Mouse (Mus musculus): ENCODE results near the gene Rin2. TPM values are rescaled to one million over a fixed set of nuclear protein-coding genes. Genes with fewer than 3 reads are reported as not detected.

Rin2 gene
- polyA plus RNA-seq, 1 experiment, result 4.4 TPM

DNA sequence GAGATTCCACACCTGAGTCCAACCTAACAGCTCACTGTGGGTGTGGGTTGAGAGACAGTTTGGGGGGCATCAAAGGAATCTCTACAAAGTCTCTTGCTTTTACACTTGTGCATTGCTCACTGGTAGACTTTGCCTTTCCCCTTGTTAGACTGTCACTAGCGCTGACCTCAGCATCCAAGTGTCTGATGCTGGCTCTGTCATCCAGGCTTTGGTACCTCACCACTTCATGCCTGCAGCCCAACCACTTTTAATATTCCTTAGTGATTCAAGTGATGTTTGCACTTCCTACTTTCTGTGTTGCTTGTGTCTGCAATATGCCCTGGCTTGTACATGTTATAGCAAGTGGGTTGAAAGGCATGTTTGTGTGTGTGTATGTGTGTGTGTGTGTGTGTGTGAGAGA is 109.9 kb downstream of the Rin2 start:
- H3K36me3 ChIP-seq (ENCODE audit: control insufficient read depth, insufficient read depth), result no peaks in the 10 kb centered on the region
- H3K4me2 ChIP-seq (ENCODE audit: low read depth), result no peak overlapping the region
- no peak overlapping the region for H3K4me3 ChIP-seq
- no peaks in the 10 kb centered on the region for H3K79me2 ChIP-seq (ENCODE audit: control insufficient read depth, insufficient read depth)
- no peak overlapping the region for H3ac ChIP-seq (ENCODE audit: control insufficient read depth, insufficient read length)
- no peak for TF ChIP-seq MYOD1 (IDR thresholded peaks at IDR 0.05; ENCODE audit: control insufficient read depth in 1 of 3, insufficient read length in 2 of 3, low read depth in 2 of 3)
- no peak for TF ChIP-seq E2F4 (IDR thresholded peaks at IDR 0.05; ENCODE audit: insufficient read depth)
- TF ChIP-seq SRF (IDR thresholded peaks at IDR 0.05; ENCODE audit: control insufficient read depth, insufficient read length, low read depth), result no peak
- TF ChIP-seq REST (IDR thresholded peaks at IDR 0.05; ENCODE audit: insufficient read depth, insufficient read length), result no peak
- no peak for TF ChIP-seq POLR2A (IDR thresholded peaks at IDR 0.05; ENCODE audit: insufficient read length, low read depth)
- no peak for TF ChIP-seq POLR2AphosphoS2 (IDR thresholded peaks at IDR 0.05; ENCODE audit: insufficient read length, low read depth)
- TF ChIP-seq TCF12 (IDR thresholded peaks at IDR 0.05; ENCODE audit: insufficient read depth, poor library complexity, severe bottlenecking), result no peak
- no peak for TF ChIP-seq MAX (IDR thresholded peaks at IDR 0.05; ENCODE audit: low read depth)
- TF ChIP-seq USF1 (IDR thresholded peaks at IDR 0.05; ENCODE audit: low read depth), result no peak
- TF ChIP-seq MYOG (IDR thresholded peaks at IDR 0.05; ENCODE audit: control insufficient read depth in 1 of 3, insufficient read depth in 1 of 3, insufficient read length in 2 of 3, low read depth in 2 of 3), result no peak
- no peak for TF ChIP-seq CEBPB (IDR thresholded peaks at IDR 0.05; ENCODE audit: insufficient read depth, poor library complexity, severe bottlenecking)
- no peak for TF ChIP-seq TCF3 (IDR thresholded peaks at IDR 0.05; ENCODE audit: insufficient read length, low read depth)
- no peaks in the 10 kb centered on the region for H3K27me3 ChIP-seq (ENCODE audit: control insufficient read depth, insufficient read depth, insufficient read length)

DNA sequence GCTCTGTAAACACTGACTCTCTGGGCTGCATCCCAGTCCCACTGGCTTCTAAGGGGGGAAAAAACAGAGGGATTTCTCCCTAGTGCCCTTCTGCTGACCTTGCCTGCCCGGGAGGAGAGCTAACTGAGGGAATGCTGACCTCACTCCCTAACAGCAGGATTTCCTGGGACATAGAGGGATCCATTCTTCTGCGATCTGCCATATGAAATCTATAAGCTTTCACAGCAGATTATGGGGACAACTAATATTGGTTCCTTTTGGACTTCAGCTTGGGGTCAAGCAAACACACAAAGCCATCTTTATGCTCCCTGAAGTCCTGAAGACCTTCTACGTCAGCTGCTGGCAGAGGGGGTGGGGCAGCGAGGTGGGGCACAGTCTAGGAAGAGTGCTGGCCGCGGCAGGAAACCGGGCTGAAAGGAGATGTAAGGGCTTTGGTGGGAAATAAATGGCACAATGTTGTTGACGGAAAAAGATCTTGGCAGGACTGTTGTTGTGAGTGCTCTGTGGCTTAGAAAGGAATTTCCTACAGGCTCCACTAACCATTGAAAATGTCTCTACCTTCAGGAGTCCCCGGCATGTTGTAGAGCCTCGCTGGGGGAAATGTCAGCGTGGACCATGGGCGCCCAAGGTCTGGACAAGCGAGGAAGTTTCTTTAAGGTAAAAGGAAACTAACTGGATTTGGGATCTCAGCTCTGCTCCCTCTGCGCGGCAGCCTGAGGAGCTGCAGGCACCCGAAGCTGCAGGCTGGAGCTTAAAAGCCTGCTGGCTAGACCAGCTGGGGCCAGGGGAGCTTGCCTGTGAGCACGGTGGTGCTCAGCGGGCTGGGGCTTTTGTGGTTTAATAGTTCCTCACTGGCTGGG is 111.0 kb downstream of the Rin2 start:
- H3K4me2 ChIP-seq (ENCODE audit: low read depth), result peak overlapping the region; percentile 81
- TF ChIP-seq CEBPB (IDR thresholded peaks at IDR 0.05; ENCODE audit: insufficient read depth, poor library complexity, severe bottlenecking) (no peak), TCF3 (IDR thresholded peaks at IDR 0.05; ENCODE audit: insufficient read length, low read depth) (no peak), E2F4 (IDR thresholded peaks at IDR 0.05; ENCODE audit: insufficient read depth) (no peak), POLR2AphosphoS2 (IDR thresholded peaks at IDR 0.05; ENCODE audit: insufficient read length, low read depth) (no peak), TCF12 (IDR thresholded peaks at IDR 0.05; ENCODE audit: insufficient read depth, poor library complexity, severe bottlenecking) (no peak), SRF (IDR thresholded peaks at IDR 0.05; ENCODE audit: control insufficient read depth, insufficient read length, low read depth) (no peak), USF1 (IDR thresholded peaks at IDR 0.05; ENCODE audit: low read depth) (no peak), REST (IDR thresholded peaks at IDR 0.05; ENCODE audit: insufficient read depth, insufficient read length) (no peak), POLR2A (IDR thresholded peaks at IDR 0.05; ENCODE audit: insufficient read length, low read depth) (no peak), MAX (IDR thresholded peaks at IDR 0.05; ENCODE audit: low read depth) (no peak), MYOD1 (IDR thresholded peaks at IDR 0.05; ENCODE audit: control insufficient read depth in 1 of 3, insufficient read length in 2 of 3, low read depth in 2 of 3) (no peak), MYOG (IDR thresholded peaks at IDR 0.05; ENCODE audit: control insufficient read depth in 1 of 3, insufficient read depth in 1 of 3, insufficient read length in 2 of 3, low read depth in 2 of 3) (no peak)
- no peaks in the 10 kb centered on the region for H3K36me3 ChIP-seq (ENCODE audit: control insufficient read depth, insufficient read depth)
- H3K27me3 ChIP-seq (ENCODE audit: control insufficient read depth, insufficient read depth, insufficient read length), result no peaks in the 10 kb centered on the region
- H3K79me2 ChIP-seq (ENCODE audit: control insufficient read depth, insufficient read depth), result no peaks in the 10 kb centered on the region
- H3K4me3 ChIP-seq, result peak overlapping the region; percentile 15
- H3ac ChIP-seq (ENCODE audit: control insufficient read depth, insufficient read length), result no peak overlapping the region

DNA sequence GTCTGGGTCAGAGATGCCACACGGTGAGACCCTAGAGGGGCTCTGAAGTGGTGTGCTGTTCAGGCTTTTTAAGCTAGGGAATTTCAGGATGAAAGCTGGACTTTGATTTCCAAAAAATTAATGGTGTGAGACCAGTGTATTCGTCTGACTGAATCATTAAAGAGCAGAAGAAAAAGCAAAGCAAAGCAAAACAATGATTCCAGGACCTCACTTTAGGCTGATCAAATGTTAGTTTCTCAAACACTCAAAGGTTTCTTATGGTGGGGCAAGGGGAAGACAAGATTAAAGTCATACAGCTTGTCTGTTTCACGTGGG is 111.6 kb downstream of the Rin2 start:
- Histone ChIP-seq H3ac (ENCODE audit: control insufficient read depth, insufficient read length) (no peak overlapping the region), H3K36me3 (ENCODE audit: control insufficient read depth, insufficient read depth) (no peaks in the 10 kb centered on the region), H3K79me2 (ENCODE audit: control insufficient read depth, insufficient read depth) (no peaks in the 10 kb centered on the region), H3K4me3 (peak overlapping the region; percentile 15), H3K27me3 (ENCODE audit: control insufficient read depth, insufficient read depth, insufficient read length) (no peaks in the 10 kb centered on the region), H3K4me2 (ENCODE audit: low read depth) (peak overlapping the region; percentile 81)
- no peak for TF ChIP-seq USF1 (IDR thresholded peaks at IDR 0.05; ENCODE audit: low read depth)
- no peak for TF ChIP-seq SRF (IDR thresholded peaks at IDR 0.05; ENCODE audit: control insufficient read depth, insufficient read length, low read depth)
- TF ChIP-seq POLR2A (IDR thresholded peaks at IDR 0.05; ENCODE audit: insufficient read length, low read depth), result no peak
- no peak for TF ChIP-seq CEBPB (IDR thresholded peaks at IDR 0.05; ENCODE audit: insufficient read depth, poor library complexity, severe bottlenecking)
- no peak for TF ChIP-seq E2F4 (IDR thresholded peaks at IDR 0.05; ENCODE audit: insufficient read depth)
- no peak for TF ChIP-seq MAX (IDR thresholded peaks at IDR 0.05; ENCODE audit: low read depth)
- TF ChIP-seq POLR2AphosphoS2 (IDR thresholded peaks at IDR 0.05; ENCODE audit: insufficient read length, low read depth), result no peak
- no peak for TF ChIP-seq MYOG (IDR thresholded peaks at IDR 0.05; ENCODE audit: control insufficient read depth in 1 of 3, insufficient read depth in 1 of 3, insufficient read length in 2 of 3, low read depth in 2 of 3)
- TF ChIP-seq REST (IDR thresholded peaks at IDR 0.05; ENCODE audit: insufficient read depth, insufficient read length), result no peak
- TF ChIP-seq TCF12 (IDR thresholded peaks at IDR 0.05; ENCODE audit: insufficient read depth, poor library complexity, severe bottlenecking), result no peak
- TF ChIP-seq TCF3 (IDR thresholded peaks at IDR 0.05; ENCODE audit: insufficient read length, low read depth), result no peak
- no peak for TF ChIP-seq MYOD1 (IDR thresholded peaks at IDR 0.05; ENCODE audit: control insufficient read depth in 1 of 3, insufficient read length in 2 of 3, low read depth in 2 of 3)

DNA sequence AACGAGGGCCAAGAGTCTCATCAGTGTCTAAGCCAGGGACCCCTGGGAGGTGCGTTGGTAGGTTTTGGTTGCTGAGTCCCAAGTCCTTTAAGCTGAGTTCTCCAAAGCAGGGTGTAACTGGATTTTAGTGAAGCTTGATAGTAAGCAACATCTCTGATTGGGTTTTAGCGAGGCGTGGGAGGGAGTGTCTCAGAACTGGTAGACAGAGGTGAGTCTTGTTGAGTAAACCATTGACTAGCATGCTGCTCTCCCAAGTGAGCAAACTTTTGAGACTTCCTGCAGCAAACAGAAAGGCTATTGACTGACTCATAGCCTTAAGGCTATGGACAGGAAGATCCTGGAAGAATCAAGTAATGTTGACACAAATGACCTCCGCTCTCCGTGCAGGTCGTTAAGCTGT is 112.5 kb downstream of the Rin2 start:
- Histone ChIP-seq H3K36me3 (ENCODE audit: control insufficient read depth, insufficient read depth) (no peaks in the 10 kb centered on the region), H3K27me3 (ENCODE audit: control insufficient read depth, insufficient read depth, insufficient read length) (no peaks in the 10 kb centered on the region), H3K79me2 (ENCODE audit: control insufficient read depth, insufficient read depth) (no peaks in the 10 kb centered on the region), H3ac (ENCODE audit: control insufficient read depth, insufficient read length) (no peak overlapping the region), H3K4me3 (no peak overlapping the region), H3K4me2 (ENCODE audit: low read depth) (no peak overlapping the region)
- TF ChIP-seq REST (IDR thresholded peaks at IDR 0.05; ENCODE audit: insufficient read depth, insufficient read length), result no peak
- no peak for TF ChIP-seq POLR2A (IDR thresholded peaks at IDR 0.05; ENCODE audit: insufficient read length, low read depth)
- no peak for TF ChIP-seq POLR2AphosphoS2 (IDR thresholded peaks at IDR 0.05; ENCODE audit: insufficient read length, low read depth)
- no peak for TF ChIP-seq CEBPB (IDR thresholded peaks at IDR 0.05; ENCODE audit: insufficient read depth, poor library complexity, severe bottlenecking)
- no peak for TF ChIP-seq MYOG (IDR thresholded peaks at IDR 0.05; ENCODE audit: control insufficient read depth in 1 of 3, insufficient read depth in 1 of 3, insufficient read length in 2 of 3, low read depth in 2 of 3)
- no peak for TF ChIP-seq MAX (IDR thresholded peaks at IDR 0.05; ENCODE audit: low read depth)
- TF ChIP-seq E2F4 (IDR thresholded peaks at IDR 0.05; ENCODE audit: insufficient read depth), result no peak
- TF ChIP-seq MYOD1 (IDR thresholded peaks at IDR 0.05; ENCODE audit: control insufficient read depth in 1 of 3, insufficient read length in 2 of 3, low read depth in 2 of 3), result no peak
- TF ChIP-seq TCF12 (IDR thresholded peaks at IDR 0.05; ENCODE audit: insufficient read depth, poor library complexity, severe bottlenecking), result no peak
- TF ChIP-seq USF1 (IDR thresholded peaks at IDR 0.05; ENCODE audit: low read depth), result no peak
- no peak for TF ChIP-seq TCF3 (IDR thresholded peaks at IDR 0.05; ENCODE audit: insufficient read length, low read depth)
- no peak for TF ChIP-seq SRF (IDR thresholded peaks at IDR 0.05; ENCODE audit: control insufficient read depth, insufficient read length, low read depth)
